Mouse (Mus musculus): ENCODE results near the gene Uap1. TPM values are rescaled to one million over a fixed set of nuclear protein-coding genes. Genes with fewer than 3 reads are reported as not detected.
"Not testable (repeated sequence)": the region's sequence is repeated elsewhere in the genome, so short reads cannot be mapped to it uniquely, and the experiment has no call there.

The Uap1 gene
- polyA plus RNA-seq, 1 experiment, result 16.1 TPM

DNA sequence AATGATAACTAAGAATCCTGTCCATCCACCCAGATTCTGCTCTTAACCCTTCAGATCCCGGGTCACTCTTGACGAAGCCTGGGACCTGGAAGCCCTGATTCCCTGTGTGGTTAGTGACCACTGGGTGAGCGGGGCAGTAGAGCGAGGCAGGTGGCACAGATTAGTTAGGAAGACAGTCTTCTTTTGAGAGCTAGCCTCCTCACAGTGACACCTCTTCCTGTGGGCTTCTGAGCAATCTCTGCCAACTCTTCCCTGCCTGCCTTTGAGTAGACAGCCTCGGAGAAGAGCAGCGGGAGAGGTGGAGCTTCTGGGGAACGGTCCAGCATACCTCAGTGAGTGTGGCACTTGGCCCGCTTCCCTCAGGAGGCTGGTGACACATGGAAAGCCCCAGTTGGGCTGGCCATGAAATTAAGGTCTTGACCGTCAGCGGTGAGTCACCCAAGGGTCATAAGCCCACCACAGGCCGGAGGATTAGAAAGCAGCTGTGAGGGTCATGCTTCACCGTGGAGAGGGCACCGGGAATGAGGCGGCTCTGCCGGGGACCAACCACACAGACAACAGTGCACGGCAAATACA lies 63.0 kb downstream of the Uap1 start:
- Histone ChIP-seq H3K4me1 (replicated peaks; ENCODE audit: control insufficient read depth, insufficient read depth, low read length) (no peaks in the 10 kb centered on the region), H3K36me3 (ENCODE audit: control insufficient read depth, insufficient read depth, low read length) (no peaks in the 10 kb centered on the region), H3K27ac (ENCODE audit: control insufficient read depth, insufficient read depth, low read length) (no peak overlapping the region), H3K27me3 (ENCODE audit: control insufficient read depth, insufficient read depth, low read length) (no peaks in the 10 kb centered on the region), H3K4me3 (ENCODE audit: control insufficient read depth, insufficient read depth, low read length) (no peak overlapping the region)
- 93% methylated on average over 16 of the region's 16 CpGs for WGBS
- no peak for TF ChIP-seq CTCF (IDR thresholded peaks at IDR 0.05; ENCODE audit: borderline replicate concordance, control insufficient read depth, extremely low read depth, insufficient read depth, low read length, poor library complexity)
- no peak for TF ChIP-seq POLR2A (IDR thresholded peaks at IDR 0.05; ENCODE audit: control insufficient read depth, extremely low read depth, insufficient read depth, low read length, poor library complexity)
- DNase-seq, result no peak

DNA sequence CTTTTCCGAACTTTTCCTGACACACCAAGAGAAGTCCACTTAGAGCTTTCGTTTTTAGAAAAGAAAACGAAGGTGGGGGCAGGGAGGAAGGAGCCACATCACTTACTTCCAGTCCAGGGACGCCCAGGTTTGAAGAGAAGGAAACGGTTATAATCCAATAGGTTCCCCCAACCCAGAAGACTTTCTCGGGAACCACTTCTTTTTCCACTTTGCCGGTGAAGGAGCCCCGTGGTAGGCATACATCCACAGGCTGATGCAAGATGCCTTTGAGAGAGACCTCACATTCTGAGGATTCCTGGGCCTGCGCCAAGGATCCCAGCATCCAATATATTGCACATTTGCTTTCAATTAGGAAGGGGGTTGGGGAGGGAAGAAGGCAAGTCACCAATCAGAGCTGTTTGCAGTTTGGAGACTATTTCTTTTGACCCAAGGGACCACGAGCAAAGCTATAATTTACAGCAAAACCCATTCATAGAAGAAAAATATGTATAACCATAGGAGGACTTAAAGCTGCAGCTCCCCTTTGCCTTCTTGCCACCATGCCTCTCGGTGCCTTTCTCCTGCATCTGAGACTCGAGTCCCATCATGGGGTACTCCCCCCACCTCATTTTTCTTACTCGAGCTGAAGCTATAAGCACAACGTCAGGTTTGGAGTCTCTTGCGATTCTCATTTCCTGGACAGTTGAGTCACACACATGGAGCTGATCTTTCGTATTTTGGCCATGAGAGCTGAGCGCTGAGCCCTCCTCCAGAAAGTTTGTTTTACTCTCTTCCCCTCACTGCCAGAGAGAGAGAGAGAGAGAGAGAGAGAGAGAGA lies 64.0 kb downstream of the Uap1 start, which contains the start of gene Ddr2:
TSS of gene Ddr2 (minus strand) at position 247 of the 817 bp plus-strand sequence.
- TF ChIP-seq POLR2A (IDR thresholded peaks at IDR 0.05; ENCODE audit: control insufficient read depth, extremely low read depth, insufficient read depth, low read length, poor library complexity), result no peak
- no peak for TF ChIP-seq CTCF (IDR thresholded peaks at IDR 0.05; ENCODE audit: borderline replicate concordance, control insufficient read depth, extremely low read depth, insufficient read depth, low read length, poor library complexity)
- H3K4me3 ChIP-seq (ENCODE audit: control insufficient read depth, insufficient read depth, low read length), result no peak within 1 kb of the TSS
- no peak within 1 kb of the TSS for H3K27ac ChIP-seq (ENCODE audit: control insufficient read depth, insufficient read depth, low read length)
- WGBS, result 81% methylated on average over 17 of the region's 17 CpGs
- H3K36me3 ChIP-seq (ENCODE audit: control insufficient read depth, insufficient read depth, low read length), result no peaks in the 10 kb centered on the region
- DNase-seq, result no peak
- H3K27me3 ChIP-seq (ENCODE audit: control insufficient read depth, insufficient read depth, low read length), result no peaks in the 10 kb centered on the region
- no peaks in the 10 kb centered on the region for H3K4me1 ChIP-seq (replicated peaks; ENCODE audit: control insufficient read depth, insufficient read depth, low read length)

DNA sequence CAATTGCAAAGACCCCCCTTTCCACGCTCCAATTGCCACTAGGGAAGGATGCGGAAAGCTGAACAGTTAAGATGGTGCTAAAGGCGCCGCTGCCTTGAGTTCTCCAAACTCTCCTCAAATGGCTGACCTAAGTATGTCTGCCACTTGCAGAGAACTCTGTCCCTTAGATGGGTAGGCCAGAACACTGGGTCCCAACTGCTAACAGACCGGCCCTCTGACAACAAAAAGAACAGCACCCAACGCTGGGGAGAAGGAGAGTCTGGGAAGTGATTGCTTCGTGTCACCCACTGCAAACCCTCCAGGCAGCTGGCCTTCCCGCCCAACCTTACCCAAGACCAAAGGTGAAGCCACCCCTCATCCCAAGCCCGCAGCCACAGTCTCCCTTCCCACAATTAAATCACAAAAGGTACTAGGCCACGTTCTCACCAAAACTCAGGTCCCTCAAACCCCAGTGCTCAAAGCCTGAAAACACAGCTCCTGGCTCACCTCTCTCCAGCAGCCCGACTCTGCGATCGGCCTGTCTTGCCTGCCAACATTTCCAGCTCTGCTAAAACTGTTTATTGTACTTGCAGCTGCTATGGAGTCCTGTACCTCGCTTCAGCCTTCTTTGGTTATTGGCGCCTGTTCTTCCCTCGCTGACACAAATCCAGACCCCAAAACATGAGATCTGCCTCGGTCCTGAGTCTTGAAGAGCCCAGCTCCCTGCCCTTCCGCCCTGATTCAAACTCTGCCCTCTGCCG lies 64.8 kb downstream of the Uap1 start:
- no peak overlapping the region for H3K4me3 ChIP-seq (ENCODE audit: control insufficient read depth, insufficient read depth, low read length)
- 91% methylated on average over 19 of the region's 19 CpGs for WGBS
- TF ChIP-seq POLR2A (IDR thresholded peaks at IDR 0.05; ENCODE audit: control insufficient read depth, extremely low read depth, insufficient read depth, low read length, poor library complexity) (no peak), CTCF (IDR thresholded peaks at IDR 0.05; ENCODE audit: borderline replicate concordance, control insufficient read depth, extremely low read depth, insufficient read depth, low read length, poor library complexity) (no peak)

DNA sequence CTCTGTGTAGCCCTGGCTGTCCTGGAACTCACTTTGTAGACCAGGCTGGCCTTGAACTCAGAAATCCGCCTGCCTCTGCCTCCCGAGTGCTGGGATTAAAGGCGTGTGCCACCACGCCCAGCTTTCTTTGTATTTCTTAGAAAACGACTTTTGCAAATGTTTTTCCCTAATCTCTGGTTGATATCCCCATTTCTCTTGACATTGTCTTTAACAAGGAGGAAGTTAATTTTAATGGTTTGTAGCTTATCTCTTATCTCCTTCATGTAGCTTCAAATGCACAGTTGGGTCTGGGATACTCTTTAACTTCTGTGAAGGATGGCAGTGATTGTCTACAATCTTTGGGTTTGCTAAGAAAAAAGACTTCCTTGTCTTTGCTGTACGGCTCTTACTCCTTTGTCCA lies 71.9 kb downstream of the Uap1 start:
- not testable (repeated sequence) for H3K4me3 ChIP-seq (ENCODE audit: control insufficient read depth, insufficient read depth, low read length); DNase-seq; H3K27ac ChIP-seq (ENCODE audit: control insufficient read depth, insufficient read depth, low read length); H3K4me1 ChIP-seq (replicated peaks; ENCODE audit: control insufficient read depth, insufficient read depth, low read length); H3K27me3 ChIP-seq (ENCODE audit: control insufficient read depth, insufficient read depth, low read length); H3K36me3 ChIP-seq (ENCODE audit: control insufficient read depth, insufficient read depth, low read length)
- WGBS, result 92% methylated on average over 6 of the region's 6 CpGs

More for the DNA sequence above, 64.8 kb downstream of the Uap1 start:
- no peaks in the 10 kb centered on the region for H3K27me3 ChIP-seq (ENCODE audit: control insufficient read depth, insufficient read depth, low read length)
- no peak for DNase-seq
- H3K4me1 ChIP-seq (replicated peaks; ENCODE audit: control insufficient read depth, insufficient read depth, low read length), result no peaks in the 10 kb centered on the region
- H3K27ac ChIP-seq (ENCODE audit: control insufficient read depth, insufficient read depth, low read length), result no peak overlapping the region
- no peaks in the 10 kb centered on the region for H3K36me3 ChIP-seq (ENCODE audit: control insufficient read depth, insufficient read depth, low read length)

Other genes with a start within 250 kb of the Uap1 start
- gene Ccdc190, start 246.3 kb downstream of the Uap1 start, polyA plus RNA-seq (2012; rRNA removed), result 0.23 and 0.43 TPM in 2 replicates
- gene Hsd17b7, start 205.7 kb downstream of the Uap1 start, polyA plus RNA-seq (2012; rRNA removed), result 3.9 and 4.8 TPM in 2 replicates
- gene Ddr2, start 64.2 kb downstream of the Uap1 start, polyA plus RNA-seq (2012; rRNA removed), result 3.6 and 4.2 TPM in 2 replicates
- 16.3 and 16.8 TPM in 2 replicates for gene Uhmk1, start 40.4 kb upstream of the Uap1 start, polyA plus RNA-seq (2012; rRNA removed)
- gene Sh2d1b2, start 57.8 kb upstream of the Uap1 start, polyA plus RNA-seq (2012; rRNA removed), result 0.04 and 0.06 TPM in 2 replicates
- gene Sh2d1b1, start 102.4 kb upstream of the Uap1 start, polyA plus RNA-seq (2012; rRNA removed), result 0.48 and 0.71 TPM in 2 replicates
- 1.2 and 1.3 TPM in 2 replicates for gene Gm7694, start 131.4 kb upstream of the Uap1 start, polyA plus RNA-seq (2012; rRNA removed)
- 0.32 TPM in 1 of 2 replicates, not detected in the other for gene Spata46, start 133.8 kb upstream of the Uap1 start, polyA plus RNA-seq (2012; rRNA removed)